Comparison of ENCODE assay signal across 9 mouse cellular contexts in the genomic region with DNA sequence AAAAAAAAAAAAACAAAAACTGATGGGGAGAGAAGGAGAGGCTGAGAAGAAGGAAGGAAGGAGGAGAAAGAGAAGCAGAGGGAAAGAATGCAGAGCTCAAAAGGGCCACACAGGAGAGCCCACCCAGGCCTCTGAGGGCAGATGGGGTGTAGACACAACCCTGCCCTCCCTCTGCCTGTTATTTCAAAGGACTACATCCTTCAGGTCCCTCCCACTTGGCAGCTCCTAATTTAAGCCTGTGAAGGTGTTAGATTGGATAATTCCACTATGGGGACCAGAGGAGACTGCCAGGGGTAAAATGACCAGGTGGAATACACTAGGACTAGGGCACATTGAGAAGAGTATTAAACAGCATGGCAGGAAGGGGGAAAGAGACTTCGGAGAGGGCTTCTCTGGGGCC. TPM values are rescaled to one million over a fixed set of nuclear protein-coding genes. Genes with fewer than 3 reads are reported as not detected.
DNase-seq lines count a peak whose midpoint lies in the region; ATAC-seq and TF ChIP-seq lines count a peak whose summit lies in the region.
"Had no signal": no experiment of that assay in that cellular context is flagged by ENCODE, and none has a peak within 500 bp of the region (broad histone marks: within the 10 kb centered on the region; RNA-seq: fewer than 3 reads in every experiment).

No protein-coding gene starts in this region.

- intact Hi-C loops in heart, postnatal 10 days (cut with DNase I), result loop anchor here (2.0 to 10.0 kb wide), 2 partner anchors 35 to 89 kb away; no protein-coding TSS in a partner anchor

- no peak for DNase-seq in heart, postnatal 10 days
- no peak for DNase-seq in ES-E14 (ENCODE audit: low read depth, low spot score)
- DNase-seq in midbrain, embryonic 10.5 days (ENCODE audit: low spot score), result no peak
- no peak for DNase-seq in ovary, postnatal 14 days (ENCODE audit: low spot score)
- DNase-seq in right cerebral cortex, postnatal 10 days (ENCODE audit: low spot score in 2 of 2), result no peak
- no peak for DNase-seq in yolk sac, embryonic 10.5 days (ENCODE audit: low spot score)

- no peak overlapping the region for H3K27ac ChIP-seq in heart, embryonic 16.5 days (ENCODE audit: low read length)
- no peak overlapping the region for H3K27ac ChIP-seq in ES-E14 (ENCODE audit: insufficient read depth, low read depth, low read length, poor library complexity, severe bottlenecking)
- H3K27ac ChIP-seq in forebrain, embryonic 16.5 days (ENCODE audit: low read length), result peak overlapping the region; percentile 94
- peak overlapping the region; percentile 95 for H3K27ac ChIP-seq in midbrain, embryonic 10.5 days (replicated peaks)

- peak overlapping the region; percentile 64 for H3K4me2 ChIP-seq in heart, embryonic 16.5 days (ENCODE audit: low read depth, low read length)
- H3K4me2 ChIP-seq in forebrain, embryonic 16.5 days (ENCODE audit: low read length), result peak overlapping the region; percentile 51

- peaks cover 6% of the 10 kb centered on the region for H3K4me1 ChIP-seq in heart, embryonic 16.5 days (ENCODE audit: control insufficient read depth, insufficient read depth, low read length)
- H3K4me1 ChIP-seq in ES-E14 (ENCODE audit: control insufficient read depth in 2 of 2, insufficient read depth in 2 of 2, low read length in 2 of 2, poor library complexity in 1 of 2), result peaks cover 11% of the 10 kb centered on the region in 2 experiments
- peaks cover 33% of the 10 kb centered on the region for H3K4me1 ChIP-seq in forebrain, embryonic 16.5 days (replicated peaks; ENCODE audit: control insufficient read depth, insufficient read depth, low read length)
- peaks cover 34% of the 10 kb centered on the region for H3K4me1 ChIP-seq in midbrain, embryonic 10.5 days

- H3K27me3 ChIP-seq in heart, embryonic 16.5 days (ENCODE audit: control insufficient read depth, insufficient read depth, low read length), result no peaks in the 10 kb centered on the region
- H3K27me3 ChIP-seq in forebrain, embryonic 16.5 days (replicated peaks; ENCODE audit: control insufficient read depth, insufficient read depth, low read length), result no peaks in the 10 kb centered on the region
- H3K27me3 ChIP-seq in midbrain, embryonic 10.5 days (ENCODE audit: low read depth, poor library complexity, severe bottlenecking), result peaks cover 9% of the 10 kb centered on the region
- H3K27me3 ChIP-seq: CH12.LX had no signal

- 0% methylated on average over 1 of the region's 1 CpGs for WGBS in heart, embryonic 16.5 days
- 0% methylated on average over 1 of the region's 1 CpGs for WGBS in forebrain, embryonic 16.5 days
- 53% methylated on average over 1 of the region's 1 CpGs for WGBS in midbrain, embryonic 10.5 days

- H3K36me3 ChIP-seq in heart, embryonic 16.5 days (ENCODE audit: control insufficient read depth, insufficient read depth), result no peaks in the 10 kb centered on the region
- no peaks in the 10 kb centered on the region for H3K36me3 ChIP-seq in ES-E14 (ENCODE audit: control insufficient read depth, insufficient read depth, low read length, poor library complexity, severe bottlenecking)
- no peaks in the 10 kb centered on the region for H3K36me3 ChIP-seq in forebrain, embryonic 16.5 days (ENCODE audit: control insufficient read depth, insufficient read depth)
- no peaks in the 10 kb centered on the region for H3K36me3 ChIP-seq in midbrain, embryonic 10.5 days

- H3K9me3 ChIP-seq in heart, embryonic 16.5 days (replicated peaks; ENCODE audit: control insufficient read depth, low read length), result no peaks in the 10 kb centered on the region
- H3K9me3 ChIP-seq in ES-E14 (ENCODE audit: control insufficient read depth, insufficient read depth, low read depth, low read length), result no peaks in the 10 kb centered on the region
- H3K9me3 ChIP-seq in forebrain, embryonic 16.5 days (ENCODE audit: control insufficient read depth, low read length), result no peaks in the 10 kb centered on the region
- no peaks in the 10 kb centered on the region; the same call in 1 of the 2 replicates for H3K9me3 ChIP-seq in midbrain, embryonic 10.5 days (replicated peaks)

- H3K4me3 ChIP-seq in heart, embryonic 16.5 days (ENCODE audit: low read length), result no peak overlapping the region
- H3K4me3 ChIP-seq in ES-E14 (ENCODE audit: insufficient read depth in 1 of 2, low read depth in 1 of 2, low read length in 2 of 2, poor library complexity in 1 of 2, severe bottlenecking in 1 of 2), result peak overlapping the region; percentile 58 to 64
- no peak overlapping the region for H3K4me3 ChIP-seq in forebrain, embryonic 16.5 days (replicated peaks; ENCODE audit: low read length)
- H3K4me3 ChIP-seq in midbrain, embryonic 10.5 days, result peak overlapping the region; percentile 53

- no peak; the same call in 1 of the 2 replicates for ATAC-seq in heart, embryonic 16.5 days (replicated peaks; ENCODE audit: extremely low read depth, insufficient read depth, low FRiP score)
- peak; percentile 49 for ATAC-seq in forebrain, embryonic 16.5 days

- H3K9ac ChIP-seq in heart, embryonic 16.5 days (ENCODE audit: low read length), result no peak overlapping the region; the same call in 1 of the 2 replicates
- H3K9ac ChIP-seq in ES-E14 (ENCODE audit: insufficient read depth, low read depth, low read length, poor library complexity, severe bottlenecking), result peak overlapping the region; percentile 45; the same call in 1 of the 2 replicates
- peak overlapping the region; percentile 61 for H3K9ac ChIP-seq in forebrain, embryonic 16.5 days (replicated peaks; ENCODE audit: low read depth, low read length)

- in situ Hi-C loops in ES-E14 (cut with MboI; ENCODE audit: low sequenced_read_pairs in 2 of 2, unreplicated experiment in 2 of 2), result no loop called here

TF ChIP-seq in ES-E14, 5 proteins besides CTCF, POLR2A, EP300 and RAD21:
- TF ChIP-seq ZNF384 (IDR thresholded peaks at IDR 0.05; ENCODE audit: low read depth, low read length), result no peak
- TF ChIP-seq MAFK (IDR thresholded peaks at IDR 0.05; ENCODE audit: insufficient read depth, low read depth, low read length), result no peak
- TF ChIP-seq ZC3H11A (IDR thresholded peaks at IDR 0.05; ENCODE audit: borderline replicate concordance, low read depth, low read length), result no peak
- no peak for TF ChIP-seq HCFC1 (IDR thresholded peaks at IDR 0.05; ENCODE audit: borderline replicate concordance, insufficient read depth, low read length)
- no peak for TF ChIP-seq CHD2 (IDR thresholded peaks at IDR 0.05; ENCODE audit: low read depth, low read length)

RNA-seq across cellular contexts. Expression of gene Mycn, which starts 37.6 kb away (rescaled TPM):
- 31.3 and 34.3 TPM in 2 replicates for polyA plus RNA-seq in heart, embryonic 16.5 days (2015; fragmentation: Nextera tagmentation; extraction: Ambion mirVana)
- total RNA-seq in heart, postnatal 10 days (2021), result 10 to 100 TPM; 11.7 to 14.5 TPM
- total RNA-seq in ES-E14 (2012; rRNA removed), result 76.8 and 110 TPM in 2 replicates
- 156 and 197 TPM in 2 replicates for polyA plus RNA-seq in forebrain, embryonic 16.5 days (2015; fragmentation: Nextera tagmentation; extraction: Ambion mirVana)
- polyA plus RNA-seq in midbrain, embryonic 10.5 days (2016; fragmentation: Nextera tagmentation; extraction: Ambion mirVana), result 119 and 141 TPM in 2 replicates
- total RNA-seq: CH12.LX had no signal

Comparison
In these comparisons a context has a peak if more than half of its experiments do, and no peak if none do; other contexts are left out.
1. H3K27ac ChIP-seq: peak in forebrain, embryonic 16.5 days (single experiment) and midbrain, embryonic 10.5 days (single experiment); none in heart, embryonic 16.5 days (single experiment) and ES-E14 (single experiment).
2. H3K4me3 ChIP-seq: peak in ES-E14 (2 of 2) and midbrain, embryonic 10.5 days (single experiment); none in heart, embryonic 16.5 days (single experiment) and forebrain, embryonic 16.5 days (single experiment).